Mouse (Mus musculus): ENCODE results near the gene Hmbs. TPM values are rescaled to one million over a fixed set of nuclear protein-coding genes. Genes with fewer than 3 reads are reported as not detected.
"Not testable (repeated sequence)": the region's sequence is repeated elsewhere in the genome, so short reads cannot be mapped to it uniquely, and the experiment has no call there.

Gene Hmbs
- polyA plus RNA-seq, 1 experiment from 2014 or later: 123 TPM

- H3K4me3 ChIP-seq (replicated peaks): no peak overlapping the region
- peaks cover 47% of the 10 kb centered on the region for H3K36me3 ChIP-seq
- H3K4me2 ChIP-seq: peak overlapping the region; percentile 28; the same call in 1 of the 2 replicates
- H3K9me3 ChIP-seq: no peaks in the 10 kb centered on the region
- peak overlapping the region; percentile 34; the same call in 1 of the 2 replicates for H3K9ac ChIP-seq (replicated peaks)
- ATAC-seq (ENCODE audit: insufficient number of reproducible peaks, insufficient read depth, low FRiP score, low TSS enrichment, low read depth): no peak
- no peak overlapping the region for H3K27ac ChIP-seq
- peaks cover 9% of the 10 kb centered on the region for H3K4me1 ChIP-seq (replicated peaks)
- 0 out of 2 replicates have a peak, but pooled peaks cover 11% of the 10 kb centered on the region for H3K27me3 ChIP-seq
- WGBS: 9% methylated on average over 27 of the region's 27 CpGs
These were observed 32.6 kb downstream of the Hmbs start for GRCm38 (mm10) chr9:44311136-44312134.

GRCm38 (mm10) chr9:44310750-44311135 lies 33.3 kb downstream of the Hmbs start:
- Histone ChIP-seq H3K27ac (no peak overlapping the region), H3K27me3 (0 out of 2 replicates have a peak, but pooled peaks cover 11% of the 10 kb centered on the region), H3K9ac (replicated peaks) (no peak overlapping the region), H3K4me1 (replicated peaks) (peaks cover 9% of the 10 kb centered on the region), H3K4me3 (replicated peaks) (no peak overlapping the region), H3K36me3 (peaks cover 40% of the 10 kb centered on the region), H3K9me3 (no peaks in the 10 kb centered on the region), H3K4me2 (no peak overlapping the region; the same call in 1 of the 2 replicates)
- no peak for ATAC-seq (ENCODE audit: insufficient number of reproducible peaks, insufficient read depth, low FRiP score, low TSS enrichment, low read depth)
- 34% methylated on average over 10 of the region's 10 CpGs for WGBS

- Histone ChIP-seq H3K27me3 (0 out of 2 replicates have a peak, but pooled peaks cover 11% of the 10 kb centered on the region), H3K4me2 (no peak overlapping the region), H3K9me3 (no peaks in the 10 kb centered on the region), H3K27ac (no peak overlapping the region), H3K4me3 (replicated peaks) (no peak overlapping the region), H3K4me1 (replicated peaks) (peaks cover 11% of the 10 kb centered on the region), H3K36me3 (peaks cover 30% of the 10 kb centered on the region), H3K9ac (replicated peaks) (no peak overlapping the region)
- no peak for ATAC-seq (ENCODE audit: insufficient number of reproducible peaks, insufficient read depth, low FRiP score, low TSS enrichment, low read depth)
- WGBS: 56% methylated on average over 3 of the region's 3 CpGs
These were observed 34.3 kb downstream of the Hmbs start for GRCm38 (mm10) chr9:44309756-44310155.

GRCm38 (mm10) chr9:44307248-44307647 lies 36.8 kb downstream of the Hmbs start:
- Histone ChIP-seq H3K27ac (no peak overlapping the region), H3K4me2 (no peak overlapping the region), H3K4me1 (replicated peaks) (peaks cover 21% of the 10 kb centered on the region), H3K4me3 (replicated peaks) (no peak overlapping the region), H3K36me3 (peaks cover 15% of the 10 kb centered on the region), H3K9me3 (no peaks in the 10 kb centered on the region), H3K27me3 (0 out of 2 replicates have a peak, but pooled peaks cover 11% of the 10 kb centered on the region), H3K9ac (replicated peaks) (no peak overlapping the region)
- 63% methylated on average over 2 of the region's 2 CpGs for WGBS
- ATAC-seq (ENCODE audit: insufficient number of reproducible peaks, insufficient read depth, low FRiP score, low TSS enrichment, low read depth): no peak

- H3K9ac ChIP-seq (replicated peaks): no peak overlapping the region
- no peak for ATAC-seq (ENCODE audit: insufficient number of reproducible peaks, insufficient read depth, low FRiP score, low TSS enrichment, low read depth)
- H3K4me1 ChIP-seq (replicated peaks): peaks cover 18% of the 10 kb centered on the region
- 0 out of 2 replicates have a peak, but pooled peaks cover 5% of the 10 kb centered on the region for H3K27me3 ChIP-seq
- H3K27ac ChIP-seq: no peak overlapping the region
- no peak overlapping the region for H3K4me2 ChIP-seq
- H3K9me3 ChIP-seq: no peaks in the 10 kb centered on the region
- 84% methylated on average over 6 of the region's 6 CpGs for WGBS
- H3K4me3 ChIP-seq (replicated peaks): no peak overlapping the region
- H3K36me3 ChIP-seq: peaks cover 22% of the 10 kb centered on the region
These were observed 37.5 kb downstream of the Hmbs start for GRCm38 (mm10) chr9:44306532-44306931.

- H3K27ac ChIP-seq: peak within 1 kb of the TSS; percentile 56
- H3K27me3 ChIP-seq: no peaks in the 10 kb centered on the region
- peak within 1 kb of the TSS; percentile 79 for H3K4me2 ChIP-seq
- H3K36me3 ChIP-seq: peaks cover 28% of the 10 kb centered on the region
- H3K4me3 ChIP-seq (replicated peaks): peak within 1 kb of the TSS; percentile 96
- H3K9me3 ChIP-seq: no peaks in the 10 kb centered on the region
- ATAC-seq (ENCODE audit: insufficient number of reproducible peaks, insufficient read depth, low FRiP score, low TSS enrichment, low read depth): peak; percentile 99
- H3K9ac ChIP-seq (replicated peaks): peak within 1 kb of the TSS; percentile 91
- WGBS: under 1% methylated on average over 54 of the region's 54 CpGs
- peaks cover 13% of the 10 kb centered on the region for H3K4me1 ChIP-seq (replicated peaks)
These were observed 38.5 kb downstream of the Hmbs start, which contains the start of gene Hinfp for GRCm38 (mm10) chr9:44305466-44306079. Gene Hinfp, minus strand, starts transcription at chr9:44305671.

- H3K4me3 ChIP-seq (replicated peaks); H3K27me3 ChIP-seq; H3K9me3 ChIP-seq; H3K9ac ChIP-seq (replicated peaks); H3K4me2 ChIP-seq; ATAC-seq (ENCODE audit: insufficient number of reproducible peaks, insufficient read depth, low FRiP score, low TSS enrichment, low read depth); H3K27ac ChIP-seq: not testable (repeated sequence)
- WGBS: 95% methylated on average over 3 of the region's 3 CpGs
- peaks cover 13% of the 10 kb centered on the region for H3K4me1 ChIP-seq (replicated peaks)
- H3K36me3 ChIP-seq: peaks cover 77% of the 10 kb centered on the region
These were observed 44.0 kb downstream of the Hmbs start for GRCm38 (mm10) chr9:44300001-44300400.

- no peak for ATAC-seq (ENCODE audit: insufficient number of reproducible peaks, insufficient read depth, low FRiP score, low TSS enrichment, low read depth)
- 70% methylated on average over 3 of the region's 3 CpGs for WGBS
- H3K4me1 ChIP-seq (replicated peaks): peaks cover 5% of the 10 kb centered on the region
These were observed 51.5 kb downstream of the Hmbs start for GRCm38 (mm10) chr9:44292490-44292889.

GRCm38 (mm10) chr9:44288959-44289291 lies 55.1 kb downstream of the Hmbs start:
- Histone ChIP-seq H3K27ac (no peak overlapping the region), H3K9me3 (0 out of 2 replicates have a peak, but pooled peaks cover 6% of the 10 kb centered on the region), H3K36me3 (peaks cover 40% of the 10 kb centered on the region), H3K4me1 (replicated peaks) (peaks cover 16% of the 10 kb centered on the region), H3K4me2 (peak overlapping the region; percentile 95), H3K4me3 (replicated peaks) (peak overlapping the region; percentile 76), H3K27me3 (peaks cover 46% of the 10 kb centered on the region), H3K9ac (replicated peaks) (0 out of 2 replicates have a peak overlapping the region, but pooled peaks have one; percentile 81)
- WGBS: 8% methylated on average over 11 of the region's 11 CpGs
- no peak for ATAC-seq (ENCODE audit: insufficient number of reproducible peaks, insufficient read depth, low FRiP score, low TSS enrichment, low read depth)

More at GRCm38 (mm10) chr9:44292490-44292889, 51.5 kb downstream of the Hmbs start:
- Histone ChIP-seq H3K36me3 (peaks cover 73% of the 10 kb centered on the region), H3K9ac (replicated peaks) (no peak overlapping the region), H3K27me3 (peaks cover 22% of the 10 kb centered on the region), H3K27ac (no peak overlapping the region), H3K9me3 (0 out of 2 replicates have a peak, but pooled peaks cover 6% of the 10 kb centered on the region), H3K4me3 (replicated peaks) (no peak overlapping the region), H3K4me2 (no peak overlapping the region)

- Histone ChIP-seq H3K9me3 (0 out of 2 replicates have a peak, but pooled peaks cover 6% of the 10 kb centered on the region), H3K27ac (no peak within 1 kb of the TSS), H3K4me2 (peak within 1 kb of the TSS; percentile 95), H3K9ac (replicated peaks) (peak within 1 kb of the TSS; percentile 81), H3K4me1 (replicated peaks) (peaks cover 16% of the 10 kb centered on the region), H3K36me3 (peaks cover 34% of the 10 kb centered on the region), H3K27me3 (peaks cover 46% of the 10 kb centered on the region), H3K4me3 (replicated peaks) (peak within 1 kb of the TSS; percentile 76)
- ATAC-seq (ENCODE audit: insufficient number of reproducible peaks, insufficient read depth, low FRiP score, low TSS enrichment, low read depth): peak; percentile 2; the same call in 1 of the 2 replicates
- WGBS: under 1% methylated on average over 38 of the region's 38 CpGs
These were observed 55.7 kb downstream of the Hmbs start, which contains the start of gene Abcg4 for GRCm38 (mm10) chr9:44288076-44288958. Gene Abcg4, minus strand, starts transcription at chr9:44288615.
